Mouse (Mus musculus) liver, postnatal 0 days (tissue): ENCODE measurements around the gene Rtn3. TPM values are rescaled to one million over a fixed set of nuclear protein-coding genes. Genes with fewer than 3 reads are reported as not detected.
A peak's percentile ranks its signal among the peaks of the same experiment; 100 is the strongest.
"Not testable (repeated sequence)": the region's sequence is repeated elsewhere in the genome, so short reads cannot be mapped to it uniquely, and the experiment has no call there.

Experiments
- ATAC-seq: fragments of 200-750 bp; cut with Nextera tagmentation; 2 replicates; pipeline ENCODE4 v1.8.0; 2017; ENCODE audit warnings: mild to moderate bottlenecking, moderate library complexity
- DNase-seq: peaks from one replicate; pipeline ENCODE4 v3.0.0-alpha.2; 2016
- H3K27ac ChIP-seq: fragments of 300-500 bp; sonication (generic); 2 replicates; pipeline ENCODE4 v1.5.1; 2014; ENCODE audit warnings: antibody characterized with exemption, moderate library complexity, mild to moderate bottlenecking, low read depth
- H3K27me3 ChIP-seq: fragments of 300-500 bp; sonication (generic); 2 replicates; pipeline ENCODE4 v1.6.1; 2014; ENCODE audit warnings: low read length, control low read depth, mixed read lengths; ENCODE audit not compliant: insufficient read depth
- H3K36me3 ChIP-seq: fragments of 300-500 bp; sonication (generic); replicated peaks from 2 replicates; pipeline ENCODE4 v1.6.1; 2014; ENCODE audit warnings: mild to moderate bottlenecking, control low read depth, low read length, moderate library complexity, mixed read lengths; ENCODE audit not compliant: insufficient read depth
- H3K4me1 ChIP-seq: fragments of 300-500 bp; sonication (generic); 2 replicates; pipeline ENCODE4 v1.6.1; 2014; ENCODE audit warnings: antibody characterized with exemption, mild to moderate bottlenecking, control low read depth; ENCODE audit not compliant: insufficient read depth
- H3K4me2 ChIP-seq: fragments of 300-500 bp; sonication (generic); 2 replicates; pipeline ENCODE4 v1.6.1; 2014; ENCODE audit warnings: low read depth, mild to moderate bottlenecking, low read length, moderate library complexity, mixed read lengths
- H3K4me3 ChIP-seq: fragments of 300-500 bp; sonication (generic); 2 replicates; pipeline ENCODE4 v1.5.1; 2014; ENCODE audit warnings: low read depth, low read length
- H3K9ac ChIP-seq: fragments of 300-500 bp; sonication (generic); replicated peaks from 2 replicates; pipeline ENCODE4 v1.6.1; 2014; ENCODE audit warnings: mild to moderate bottlenecking, moderate library complexity
- H3K9me3 ChIP-seq: fragments of 300-500 bp; sonication (generic); 2 replicates; pipeline ENCODE4 v1.6.1; 2016; ENCODE audit warnings: mild to moderate bottlenecking, control low read depth, low read length, mixed read lengths
- CTCF ChIP-seq: sonication (generic); IDR thresholded peaks from 2 replicates; pipeline ENCODE4 v1.5.1; 2016; ENCODE audit warnings: antibody characterized with exemption, low read depth
- EP300 ChIP-seq: IDR thresholded peaks from 2 replicates; pipeline ENCODE4 v1.6.1; 2016; ENCODE audit warnings: antibody characterized with exemption, low read depth, mild to moderate bottlenecking
- WGBS: fragments of 180-500 bp; shearing (Covaris S2); extraction: QIAGEN DNeasy Blood & Tissue Kit; methylation state at CpG from one replicate; pipeline ENCODE4 v1.1.7; 2014; ENCODE audit not compliant: insufficient replicate concordance; 5-methylcytosine and 5-hydroxymethylcytosine counted together
- polyA plus RNA-seq: library from polyadenylated mRNA; unstranded; fragments of >200 nt; fragmentation: Nextera tagmentation; extraction: Ambion mirVana; gene quantifications from 2 replicates; pipeline ENCODE4 v1.2.1, GENCODE M21; 2015

Gene Rtn3
- polyA plus RNA-seq, 1 experiment from 2014 or later, result 62.2 TPM

DNA sequence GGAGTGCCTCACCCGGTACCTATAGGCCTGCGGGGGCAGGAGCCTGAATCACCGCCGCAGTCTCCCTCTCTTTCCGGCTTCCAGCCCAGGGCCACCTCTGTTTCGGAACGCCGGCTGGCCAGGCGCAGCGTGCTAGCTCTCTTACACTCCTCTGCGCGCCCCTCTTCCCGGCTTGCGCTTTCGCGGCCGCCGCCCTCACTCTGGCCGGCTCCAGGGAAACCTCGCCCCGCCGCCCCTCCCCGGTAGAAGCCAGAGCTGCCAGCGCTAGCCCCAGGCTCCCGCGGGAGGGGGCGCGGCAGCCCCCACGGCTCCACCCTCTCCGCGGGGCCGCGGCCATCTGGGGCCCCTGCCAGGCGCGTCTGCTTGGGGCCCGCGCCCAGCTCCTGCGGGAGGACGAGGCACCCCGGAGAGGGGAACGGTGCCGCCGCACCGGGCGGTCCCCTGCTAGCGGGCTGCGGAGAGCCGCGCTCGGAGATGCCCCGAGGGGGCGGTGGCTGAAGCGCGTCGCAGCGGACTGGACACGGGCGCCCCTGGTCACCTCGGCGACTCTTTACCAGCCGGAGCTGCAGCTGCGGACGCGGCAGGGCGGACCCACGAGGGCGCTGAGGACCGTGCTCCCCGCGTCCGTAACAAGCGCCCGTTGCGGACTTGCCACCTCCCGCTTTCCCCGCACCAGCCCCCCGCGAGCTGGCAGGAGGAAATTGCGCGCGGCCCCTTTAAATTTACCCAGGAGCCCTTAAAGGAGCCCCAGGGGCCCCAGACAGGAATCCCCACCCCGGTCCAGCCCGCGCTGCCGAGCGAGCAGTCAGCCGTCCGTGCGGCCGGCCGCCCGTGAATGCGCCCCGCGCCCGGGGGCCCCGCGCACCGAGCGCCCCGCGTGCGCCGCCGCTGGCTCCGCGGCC, 66.0 kb downstream of the Rtn3 start, which contains the start of gene 2700081O15Rik:
2700081O15Rik (plus strand) TSS at position 792 of the 902 bp plus-strand sequence.
- WGBS, result under 1% methylated on average over 72 of the region's 107 CpGs
- H3K27ac ChIP-seq, result peak within 1 kb of the TSS; percentile 34; the same call in 1 of the 2 replicates
- H3K9me3 ChIP-seq, result no peaks in the 10 kb centered on the region
- H3K4me2 ChIP-seq, result peak within 1 kb of the TSS; percentile 93
- peak; percentile 71 for DNase-seq
- peak within 1 kb of the TSS; percentile 62 for H3K4me3 ChIP-seq
- peak; percentile 65 for ATAC-seq
- H3K36me3 ChIP-seq, result no peaks in the 10 kb centered on the region
- TF ChIP-seq EP300 (no peak), CTCF (no peak)
- peaks cover 20% of the 10 kb centered on the region for H3K4me1 ChIP-seq
- H3K27me3 ChIP-seq, result peaks cover 24% of the 10 kb centered on the region
- peak within 1 kb of the TSS; percentile 75 for H3K9ac ChIP-seq

DNA sequence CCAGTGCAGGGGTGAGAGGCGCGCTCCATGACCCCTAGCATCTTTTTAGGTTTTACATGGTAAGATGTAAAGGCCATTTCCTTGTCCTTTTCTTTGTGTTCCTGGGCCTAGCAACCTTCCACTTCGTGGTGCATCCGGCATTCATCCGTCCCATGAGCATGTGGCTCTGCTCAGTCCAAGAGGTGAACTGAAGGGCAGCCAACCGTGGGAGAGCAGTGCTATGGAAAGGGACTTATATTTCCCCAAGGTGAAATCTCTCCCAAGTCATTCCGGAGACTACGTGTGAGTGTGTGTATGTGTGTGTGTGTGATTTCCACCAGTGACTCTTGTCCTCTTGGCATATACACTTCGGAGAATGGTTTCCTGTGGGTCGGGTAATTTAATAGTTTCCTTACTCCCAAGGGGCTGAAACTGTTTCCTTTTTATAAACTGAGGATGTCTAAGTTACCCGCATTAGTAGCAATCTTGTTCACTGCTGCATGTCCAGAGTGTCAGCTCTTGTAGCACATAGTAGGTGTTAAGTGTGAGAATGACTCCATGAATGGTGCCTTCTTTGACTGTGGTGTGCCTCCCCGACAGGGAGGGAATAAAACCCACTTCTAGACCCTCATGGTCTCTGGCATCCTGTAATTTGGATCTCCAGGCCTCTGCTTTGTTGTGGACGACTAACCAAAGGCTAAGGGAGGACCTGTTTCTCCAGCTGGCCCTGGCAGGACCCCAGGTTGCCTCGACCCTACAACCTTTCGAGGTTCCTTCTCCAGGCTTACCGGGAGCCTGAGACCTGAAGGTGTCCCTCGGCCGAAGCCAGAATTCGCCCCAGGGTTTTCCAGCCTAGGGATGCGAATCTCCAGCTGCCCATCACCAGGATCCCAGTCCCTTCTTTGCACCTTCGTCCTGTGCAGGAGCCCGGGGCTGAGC, 66.9 kb downstream of the Rtn3 start:
- no peak for ATAC-seq

GRCm38 (mm10) chr19:7412361-7412760, 70.7 kb downstream of the Rtn3 start:
- Histone ChIP-seq H3K27ac (no peak overlapping the region), H3K4me1 (peaks cover 6% of the 10 kb centered on the region), H3K4me3 (no peak overlapping the region), H3K27me3 (peaks cover 24% of the 10 kb centered on the region), H3K4me2 (no peak overlapping the region), H3K9me3 (no peaks in the 10 kb centered on the region), H3K9ac (no peak overlapping the region), H3K36me3 (no peaks in the 10 kb centered on the region)
- 74% methylated on average over 2 of the region's 2 CpGs for WGBS
- ATAC-seq (no peak), DNase-seq (no peak)
- TF ChIP-seq CTCF (no peak), EP300 (no peak)

More for the DNA sequence above, 66.9 kb downstream of the Rtn3 start:
- peak overlapping the region; percentile 62 for H3K4me3 ChIP-seq
- H3K4me1 ChIP-seq, result peaks cover 20% of the 10 kb centered on the region
- 43% methylated on average over 22 of the region's 22 CpGs for WGBS
- TF ChIP-seq CTCF, result no peak
- TF ChIP-seq EP300, result no peak
- peaks cover 24% of the 10 kb centered on the region for H3K27me3 ChIP-seq
- H3K36me3 ChIP-seq, result no peaks in the 10 kb centered on the region
- no peak overlapping the region for H3K27ac ChIP-seq
- peak overlapping the region; percentile 75 for H3K9ac ChIP-seq
- peak overlapping the region; percentile 93 for H3K4me2 ChIP-seq
- DNase-seq, result no peak
- no peaks in the 10 kb centered on the region for H3K9me3 ChIP-seq

DNA sequence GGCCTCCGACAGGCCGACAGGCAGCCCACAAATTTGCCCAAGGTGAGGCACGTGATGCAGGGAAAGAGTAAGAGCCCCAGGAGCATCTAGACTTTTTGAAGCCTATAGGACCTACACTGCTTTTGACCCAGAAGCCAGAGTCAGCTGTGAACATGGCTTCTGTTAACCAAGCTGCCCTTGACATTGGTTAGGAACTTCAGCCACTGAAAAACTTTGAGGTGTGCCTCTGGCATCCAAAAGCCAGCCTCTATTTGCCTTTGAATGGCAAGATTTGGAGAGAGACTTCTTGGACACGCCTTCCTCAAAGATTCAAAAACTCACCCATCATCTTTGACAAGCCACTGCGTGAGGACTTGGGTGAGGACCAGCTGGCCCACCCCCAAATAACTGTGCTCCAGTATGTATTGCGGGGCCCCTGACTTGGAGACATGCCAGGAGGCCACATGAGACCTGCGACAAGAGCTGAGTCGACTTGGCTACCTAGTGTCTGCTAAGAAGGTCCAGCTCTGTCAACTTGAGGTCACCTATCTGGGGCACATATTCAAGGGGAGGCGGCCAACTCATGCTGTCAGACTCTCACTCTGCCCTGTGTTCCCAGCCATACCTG, 78.4 kb downstream of the Rtn3 start:
- WGBS, result 68% methylated on average over 9 of the region's 9 CpGs
- no peak for ATAC-seq
- no peak overlapping the region for H3K4me2 ChIP-seq
- TF ChIP-seq EP300 (no peak), CTCF (no peak)
- H3K27ac ChIP-seq, result no peak overlapping the region
- DNase-seq, result no peak
- peaks cover 5% of the 10 kb centered on the region; the same call in 1 of the 2 replicates for H3K27me3 ChIP-seq
- H3K36me3 ChIP-seq, result no peaks in the 10 kb centered on the region
- H3K4me3 ChIP-seq, result no peak overlapping the region
- H3K9me3 ChIP-seq, result no peaks in the 10 kb centered on the region
- no peaks in the 10 kb centered on the region for H3K4me1 ChIP-seq
- H3K9ac ChIP-seq, result no peak overlapping the region

DNA sequence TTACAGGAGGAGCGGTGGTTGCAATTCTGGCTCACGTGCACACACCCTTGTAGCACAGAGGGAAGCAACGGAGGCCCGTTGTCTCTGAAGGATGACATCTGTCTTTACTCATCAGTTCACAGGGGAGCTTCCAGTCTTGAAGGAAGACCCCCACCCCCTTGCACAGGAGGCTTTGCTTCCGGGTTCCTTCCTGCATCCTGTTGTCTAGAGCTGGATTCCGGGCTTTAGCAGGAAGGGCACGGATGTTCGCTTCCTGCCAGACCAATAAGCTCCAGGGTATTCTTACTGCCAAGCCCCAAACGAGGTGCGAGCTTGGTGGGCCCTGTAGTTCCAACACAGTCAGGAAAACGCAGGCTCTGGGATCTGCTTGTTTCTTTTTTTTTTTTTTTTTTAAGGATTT, 82.4 kb downstream of the Rtn3 start:
- WGBS, result 45% methylated on average over 11 of the region's 11 CpGs
- Histone ChIP-seq H3K9me3 (no peaks in the 10 kb centered on the region), H3K4me2 (no peak overlapping the region), H3K4me3 (no peak overlapping the region), H3K27ac (peak overlapping the region; percentile 9; the same call in 1 of the 2 replicates), H3K36me3 (no peaks in the 10 kb centered on the region), H3K9ac (no peak overlapping the region), H3K27me3 (peaks cover 8% of the 10 kb centered on the region; the same call in 1 of the 2 replicates), H3K4me1 (no peaks in the 10 kb centered on the region)
- ATAC-seq (peak; percentile 56), DNase-seq (peak; percentile 13)
- no peak for TF ChIP-seq EP300
- no peak for TF ChIP-seq CTCF

- not testable (repeated sequence) for H3K4me3 ChIP-seq, H3K4me2 ChIP-seq, DNase-seq, H3K9me3 ChIP-seq, H3K36me3 ChIP-seq, ATAC-seq, H3K4me1 ChIP-seq, H3K27ac ChIP-seq, H3K9ac ChIP-seq, H3K27me3 ChIP-seq
- 33% methylated on average over 23 of the region's 24 CpGs for WGBS
These were observed 84.2 kb downstream of the Rtn3 start for GRCm38 (mm10) chr19:7398898-7399297.
